Mouse (Mus musculus) liver, embryonic 14.5 days (tissue): ENCODE measurements around the gene Serpinb1c. TPM values are rescaled to one million over a fixed set of nuclear protein-coding genes. Genes with fewer than 3 reads are reported as not detected.
A peak's percentile ranks its signal among the peaks of the same experiment; 100 is the strongest.
"Not testable (repeated sequence)": the region's sequence is repeated elsewhere in the genome, so short reads cannot be mapped to it uniquely, and the experiment has no call there.

ENCODE experiments used
- ATAC-seq: fragments of 200-750 bp; cut with Nextera tagmentation; 2 replicates; pipeline ENCODE4 v1.8.0; 2017; ENCODE audit warnings: moderate number of reproducible peaks, mild to moderate bottlenecking, moderate library complexity; ENCODE audit not compliant: insufficient read depth
- DNase-seq, 3 experiments: peaks; one replicate each; pipeline ENCODE4 v3.0.0-alpha.2; 2012 to 2013; ENCODE audit warnings: low read depth in 3 of 3, low spot score in 3 of 3
- H3K27ac ChIP-seq: fragments of 300-500 bp; sonication (generic); 2 replicates; pipeline ENCODE4 v1.5.1; 2014; ENCODE audit warnings: moderate library complexity, mild to moderate bottlenecking, control low read depth, inconsistent platforms
- H3K27me3 ChIP-seq: fragments of 300-500 bp; sonication (generic); 2 replicates; pipeline ENCODE4 v1.6.1; 2014; ENCODE audit warnings: mild to moderate bottlenecking, low read length, moderate library complexity; ENCODE audit not compliant: control insufficient read depth, insufficient read depth
- H3K36me3 ChIP-seq: fragments of 300-500 bp; sonication (generic); replicated peaks from 2 replicates; pipeline ENCODE4 v1.6.1; 2014; ENCODE audit warnings: low read depth; ENCODE audit not compliant: control insufficient read depth, insufficient read depth
- H3K4me1 ChIP-seq, 2 experiments: fragments of 200-500 bp in 1 of 2; fragments of 300-500 bp in 1 of 2; sonication (generic) in 1 of 2; replicated peaks; 2 replicates each; pipeline ENCODE4 v1.6.1; 2012 to 2014; ENCODE audit warnings: antibody characterized with exemption in 1 of 2, inconsistent platforms in 1 of 2, low read length in 1 of 2; ENCODE audit not compliant: control insufficient read depth in 2 of 2, insufficient read depth in 2 of 2
- H3K4me2 ChIP-seq: fragments of 300-500 bp; sonication (generic); 2 replicates; pipeline ENCODE4 v1.6.1; 2014; ENCODE audit warnings: low read depth, mild to moderate bottlenecking, control low read depth, moderate library complexity
- H3K4me3 ChIP-seq, 2 experiments: fragments of 200-500 bp in 1 of 2; fragments of 300-500 bp in 1 of 2; sonication (generic) in 1 of 2; 2 replicates each; pipeline ENCODE4 v1.5.1; 2012 to 2014; ENCODE audit warnings: low read depth in 2 of 2, low read length in 2 of 2, mild to moderate bottlenecking in 2 of 2, control low read depth in 1 of 2, inconsistent platforms in 1 of 2, moderate library complexity in 1 of 2; ENCODE audit not compliant: insufficient read depth in 1 of 2
- H3K9ac ChIP-seq: fragments of 300-500 bp; sonication (generic); replicated peaks from 2 replicates; pipeline ENCODE4 v1.6.1; 2014; ENCODE audit warnings: mild to moderate bottlenecking, control low read depth, moderate library complexity
- H3K9me3 ChIP-seq: fragments of 300-500 bp; sonication (generic); 2 replicates; pipeline ENCODE4 v1.6.1; 2016; ENCODE audit warnings: low read length, mixed read lengths; ENCODE audit not compliant: control insufficient read depth
- CTCF ChIP-seq: IDR thresholded peaks from 2 replicates; pipeline ENCODE4 v1.5.1; 2016; ENCODE audit warnings: antibody characterized with exemption, low read depth, control low read depth
- EP300 ChIP-seq: IDR thresholded peaks from 2 replicates; pipeline ENCODE4 v1.6.1; 2016; ENCODE audit warnings: antibody characterized with exemption, low read depth
- WGBS: fragments of 180-500 bp; shearing (Covaris S2); extraction: QIAGEN DNeasy Blood & Tissue Kit; methylation state at CpG from one replicate; pipeline ENCODE4 v1.1.7; 2014; ENCODE audit not compliant: insufficient replicate concordance; 5-methylcytosine and 5-hydroxymethylcytosine counted together
- polyA plus RNA-seq, 2 experiments: library from polyadenylated mRNA; depleted of rRNA in 1 of 2; stranded (reverse) in 1 of 2; unstranded in 1 of 2; fragments of >200 nt; fragmentation: Nextera tagmentation in 1 of 2; extraction: Ambion mirVana in 1 of 2; gene quantifications; 2 replicates each; pipeline versions ENCODE4 v1.2.1 to v1.2.3; 2012 to 2014

Gene Serpinb1c
- polyA plus RNA-seq, 2 experiments = 0.04 TPM; not detected in 1

DNA sequence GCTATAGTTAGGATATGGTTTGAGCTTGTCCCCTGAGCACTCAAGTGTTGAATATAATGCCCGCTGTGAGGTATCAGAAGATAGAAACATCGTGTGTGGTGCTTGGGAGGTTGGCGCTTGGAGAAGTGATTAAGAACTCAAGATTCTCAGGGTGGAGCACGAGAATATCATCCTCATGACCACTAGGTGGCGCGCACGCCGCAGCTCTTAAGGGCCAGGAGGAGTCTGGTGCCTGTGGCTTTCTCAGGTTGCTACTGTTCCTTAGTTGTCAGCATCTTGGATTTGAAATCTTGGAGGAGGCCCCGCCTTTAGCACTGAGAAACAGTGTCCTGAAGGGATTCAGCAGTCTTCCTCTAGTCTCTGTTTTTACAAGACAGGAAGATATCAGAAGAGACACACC is 31.5 kb downstream of the Serpinb1c start:
- no peaks in the 10 kb centered on the region for H3K9me3 ChIP-seq
- no peaks in the 10 kb centered on the region for H3K36me3 ChIP-seq
- no peaks in the 10 kb centered on the region for H3K4me1 ChIP-seq
- 5% methylated on average over 9 of the region's 9 CpGs for WGBS
- ATAC-seq (no peak), DNase-seq (peak; percentile 20 to 41 (median 28))
- no peak overlapping the region for H3K4me3 ChIP-seq
- TF ChIP-seq CTCF (peak; percentile 92), EP300 (no peak)
- no peak overlapping the region for H3K4me2 ChIP-seq
- H3K27ac ChIP-seq = no peak overlapping the region
- H3K9ac ChIP-seq = no peak overlapping the region
- H3K27me3 ChIP-seq = no peaks in the 10 kb centered on the region

DNA sequence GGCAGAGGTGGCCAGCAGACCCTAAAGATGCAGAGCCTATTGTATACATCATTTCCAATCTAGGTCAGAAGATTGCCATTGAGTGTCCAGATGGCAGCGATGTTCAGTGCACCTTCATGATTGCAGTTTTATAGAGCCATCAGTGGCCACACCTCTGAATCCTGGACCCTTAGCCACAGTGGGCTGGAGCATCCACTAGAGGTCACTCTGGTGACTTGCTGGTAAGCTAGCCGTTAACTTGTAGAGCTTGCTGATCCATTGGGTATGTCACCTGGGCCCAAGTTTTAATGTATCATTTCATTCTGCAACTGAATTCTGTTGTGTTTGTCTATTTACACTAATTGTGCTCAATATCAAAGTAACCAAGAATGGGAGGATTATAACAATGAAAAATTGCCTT is 32.4 kb downstream of the Serpinb1c start:
- 52% methylated on average over 2 of the region's 2 CpGs for WGBS
- Histone ChIP-seq H3K9me3 (no peaks in the 10 kb centered on the region), H3K4me2 (no peak overlapping the region), H3K27ac (no peak overlapping the region), H3K36me3 (no peaks in the 10 kb centered on the region), H3K27me3 (no peaks in the 10 kb centered on the region), H3K9ac (no peak overlapping the region), H3K4me3 (no peak overlapping the region), H3K4me1 (no peaks in the 10 kb centered on the region)
- ATAC-seq (no peak), DNase-seq (no peak)
- TF ChIP-seq EP300 (no peak), CTCF (peak; percentile 40; the same call in 1 of the 2 replicates)

DNA sequence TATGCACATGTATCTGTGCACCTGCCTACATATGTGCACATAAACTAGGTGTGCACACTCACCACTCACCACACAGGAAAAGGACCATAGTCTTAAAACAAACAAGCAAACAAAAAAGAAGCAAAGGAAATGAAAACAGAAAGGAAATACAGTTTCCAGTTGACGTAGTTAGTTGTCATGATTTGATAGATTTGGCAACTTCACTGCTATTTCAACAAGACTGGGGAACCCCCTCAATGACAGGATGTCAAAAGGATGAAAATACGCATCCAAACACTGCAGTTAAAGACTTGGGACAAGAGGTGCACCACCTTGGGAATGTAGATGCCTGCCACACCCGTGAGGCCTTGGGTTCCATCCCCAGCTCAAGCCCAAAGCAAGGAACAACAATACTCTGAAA is 33.5 kb downstream of the Serpinb1c start:
- 56% methylated on average over 2 of the region's 3 CpGs for WGBS
- not testable (repeated sequence) for ATAC-seq, H3K27ac ChIP-seq

DNA sequence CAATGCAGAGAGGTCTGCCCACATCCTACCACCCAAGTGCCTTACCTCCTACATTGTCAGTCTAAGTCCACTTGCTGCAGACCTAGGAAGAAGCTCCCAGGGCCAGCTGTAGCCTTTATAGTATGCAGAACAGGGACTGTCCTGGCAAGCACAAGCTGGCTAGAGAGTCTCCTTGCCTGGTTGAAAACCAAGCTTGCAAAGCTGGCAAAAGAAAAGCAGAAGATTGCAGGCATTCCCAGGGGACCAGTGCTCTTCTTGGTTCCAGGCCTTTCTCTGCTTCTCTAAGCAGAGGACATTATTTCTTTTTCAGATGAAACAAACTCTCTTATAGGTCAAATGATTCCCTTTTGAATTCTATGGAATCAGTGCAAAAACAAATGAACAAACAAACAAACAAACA is 34.6 kb downstream of the Serpinb1c start:
- Histone ChIP-seq H3K9me3 (no peaks in the 10 kb centered on the region), H3K9ac (no peak overlapping the region), H3K27me3 (no peaks in the 10 kb centered on the region), H3K27ac (no peak overlapping the region), H3K4me3 (no peak overlapping the region), H3K4me2 (no peak overlapping the region), H3K4me1 (no peaks in the 10 kb centered on the region), H3K36me3 (no peaks in the 10 kb centered on the region)
- DNase-seq (no peak), ATAC-seq (no peak)
- TF ChIP-seq EP300 (no peak), CTCF (no peak)

More for the DNA sequence above, 33.5 kb downstream of the Serpinb1c start:
- H3K9ac ChIP-seq, H3K27me3 ChIP-seq, H3K36me3 ChIP-seq, H3K4me3 ChIP-seq, H3K4me2 ChIP-seq, H3K9me3 ChIP-seq, DNase-seq, H3K4me1 ChIP-seq: not testable (repeated sequence)

DNA sequence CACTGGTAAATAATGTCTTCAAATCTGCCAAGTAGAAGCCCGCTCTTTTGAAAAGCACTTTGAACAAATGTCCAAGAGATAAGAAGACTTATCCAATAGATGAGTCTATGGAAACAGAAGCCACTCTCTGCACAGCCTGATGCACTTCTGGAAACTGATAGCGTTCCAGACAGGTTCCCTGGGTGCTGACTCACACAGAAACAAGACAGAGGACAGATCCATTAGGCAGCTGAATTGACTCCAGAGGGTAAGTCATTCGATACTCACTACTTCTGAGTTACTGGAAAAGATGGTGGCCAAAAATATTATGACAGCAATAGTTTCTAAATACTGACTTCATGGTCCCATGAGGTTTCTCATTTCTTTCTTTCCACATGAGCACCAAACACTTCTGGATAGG is 37.2 kb downstream of the Serpinb1c start:
- Histone ChIP-seq H3K9me3 (no peaks in the 10 kb centered on the region), H3K9ac (no peak overlapping the region), H3K4me1 (no peaks in the 10 kb centered on the region), H3K27me3 (no peaks in the 10 kb centered on the region), H3K4me3 (no peak overlapping the region), H3K36me3 (no peaks in the 10 kb centered on the region), H3K4me2 (no peak overlapping the region), H3K27ac (no peak overlapping the region)
- DNase-seq (no peak), ATAC-seq (no peak)
- TF ChIP-seq CTCF = no peak
- TF ChIP-seq EP300 = no peak
- 48% methylated on average over 3 of the region's 3 CpGs for WGBS
